Mouse (Mus musculus) heart, adult 2 months (tissue): ENCODE data around the gene Ramp2.

Experiments
- CTCF ChIP-seq: fragments of 200-600 bp; IDR thresholded peaks from 2 replicates; pipeline ENCODE4 v1.8.1; 2022; ENCODE audit warnings: antibody characterized with exemption, mild to moderate bottlenecking, moderate library complexity
- EP300 ChIP-seq: fragments of 200-500 bp; IDR thresholded peaks from 2 replicates; pipeline ENCODE4 v1.6.1; 2011; ENCODE audit warnings: low read depth, low read length, control low read depth; ENCODE audit not compliant: insufficient read depth
- POLR2A ChIP-seq: fragments of 200-500 bp; IDR thresholded peaks from 2 replicates; pipeline ENCODE4 v1.6.1; 2011; ENCODE audit warnings: mild to moderate bottlenecking, low read depth, low read length, control low read depth; ENCODE audit not compliant: insufficient read depth

GRCm38 (mm10) chr11:101225331-101226064 is 20.3 kb upstream of the Ramp2 start:
- TF ChIP-seq POLR2A (no peak), CTCF (no peak), EP300 (no peak)
